Mouse (Mus musculus) kidney, embryonic 15.5 days (tissue): ENCODE measurements around the gene Pten. TPM values are rescaled to one million over a fixed set of nuclear protein-coding genes. Genes with fewer than 3 reads are reported as not detected.

Source experiments
- ATAC-seq: fragments of 200-750 bp; cut with Nextera tagmentation; replicated peaks from 2 replicates; pipeline ENCODE4 v1.8.0; 2017; ENCODE audit warnings: moderate TSS enrichment; ENCODE audit not compliant: low FRiP score
- H3K27ac ChIP-seq: fragments of 300-500 bp; sonication (generic); 2 replicates; pipeline ENCODE4 v1.5.1; 2015; ENCODE audit warnings: mild to moderate bottlenecking, inconsistent platforms
- H3K27me3 ChIP-seq: fragments of 300-500 bp; sonication (generic); 2 replicates; pipeline ENCODE4 v1.6.1; 2015; ENCODE audit warnings: inconsistent platforms
- H3K36me3 ChIP-seq: fragments of 300-500 bp; sonication (generic); 2 replicates; pipeline ENCODE4 v1.6.1; 2015; ENCODE audit warnings: inconsistent platforms
- H3K4me1 ChIP-seq: fragments of 300-500 bp; sonication (generic); 2 replicates; pipeline ENCODE4 v1.6.1; 2015; ENCODE audit warnings: inconsistent platforms
- H3K4me2 ChIP-seq: fragments of 300-500 bp; sonication (generic); 2 replicates; pipeline ENCODE4 v1.6.1; 2015; ENCODE audit warnings: moderate library complexity, mild to moderate bottlenecking, inconsistent platforms
- H3K4me3 ChIP-seq: fragments of 300-500 bp; sonication (generic); replicated peaks from 2 replicates; pipeline ENCODE4 v1.5.1; 2015; ENCODE audit warnings: mild to moderate bottlenecking, inconsistent platforms
- H3K9ac ChIP-seq: fragments of 300-500 bp; sonication (generic); 2 replicates; pipeline ENCODE4 v1.6.1; 2015; ENCODE audit warnings: mild to moderate bottlenecking, inconsistent platforms
- H3K9me3 ChIP-seq: fragments of 300-500 bp; sonication (generic); replicated peaks from 2 replicates; pipeline ENCODE4 v1.6.1; 2016; ENCODE audit warnings: inconsistent platforms
- WGBS: fragments of 180-500 bp; shearing (Covaris S2); methylation state at CpG from one replicate; pipeline ENCODE4 v1.1.7; 2015; ENCODE audit warnings: mixed read lengths; 5-methylcytosine and 5-hydroxymethylcytosine counted together
- polyA plus RNA-seq: library from polyadenylated mRNA; unstranded; fragments of >200 nt; fragmentation: Nextera tagmentation; extraction: Ambion mirVana; gene quantifications from 2 replicates; pipeline ENCODE4 v1.2.1, GENCODE M21; 2015

Pten gene
- polyA plus RNA-seq, 1 experiment from 2014 or later, result 8.3 TPM

- Histone ChIP-seq H3K27ac (no peak overlapping the region), H3K4me2 (no peak overlapping the region), H3K36me3 (no peaks in the 10 kb centered on the region), H3K27me3 (no peaks in the 10 kb centered on the region), H3K4me1 (no peaks in the 10 kb centered on the region; the same call in 1 of the 2 replicates), H3K4me3 (no peak overlapping the region), H3K9ac (no peak overlapping the region), H3K9me3 (no peaks in the 10 kb centered on the region; the same call in 1 of the 2 replicates)
- 86% methylated on average over 2 of the region's 2 CpGs for WGBS
- ATAC-seq, result no peak
Measured at GRCm38 (mm10) chr19:32829871-32830270, 72.6 kb downstream of the Pten start.

DNA sequence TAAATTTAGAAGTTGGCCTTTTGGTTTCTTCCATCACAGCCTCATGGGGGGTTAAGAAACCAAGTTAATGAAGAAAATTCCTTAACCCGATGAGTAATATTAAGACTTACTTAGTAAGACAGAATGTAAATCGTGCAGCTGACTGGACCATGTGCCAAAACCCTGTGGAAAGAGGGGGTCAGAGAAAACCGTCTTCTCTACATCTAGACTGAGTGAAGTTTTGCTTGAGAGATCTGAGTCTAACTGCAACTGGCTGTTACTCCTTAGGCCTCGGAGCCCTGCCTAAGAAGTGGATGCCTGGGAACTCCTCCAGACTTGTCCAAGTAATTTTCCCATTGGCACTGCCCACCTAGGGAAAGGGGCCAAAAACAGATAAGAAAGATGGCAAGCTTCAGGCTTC, 74.0 kb downstream of the Pten start:
- WGBS, result 87% methylated on average over 4 of the region's 4 CpGs

DNA sequence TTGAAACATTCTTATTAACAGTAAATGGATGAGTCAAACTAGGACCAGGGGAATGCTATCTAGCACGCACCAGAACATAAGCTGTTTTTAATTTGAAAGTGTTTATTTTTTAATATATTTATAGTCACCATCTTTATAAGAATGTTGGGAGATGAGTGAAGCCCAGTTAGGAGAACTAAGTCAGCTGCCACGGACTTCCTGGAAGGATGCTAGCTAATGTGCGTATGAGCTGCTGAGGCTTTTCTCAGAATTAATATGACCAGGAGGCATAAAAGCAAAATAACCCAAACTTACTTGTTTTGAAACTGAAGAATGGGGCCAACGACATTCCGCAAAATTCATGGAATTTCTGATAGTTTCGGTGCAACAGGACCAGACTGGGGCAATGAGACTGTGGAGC, 83.2 kb downstream of the Pten start:
- ATAC-seq, result no peak
- H3K27me3 ChIP-seq, result no peaks in the 10 kb centered on the region
- 90% methylated on average over 6 of the region's 6 CpGs for WGBS
- no peak overlapping the region for H3K4me3 ChIP-seq
- H3K36me3 ChIP-seq, result no peaks in the 10 kb centered on the region
- H3K4me1 ChIP-seq, result no peaks in the 10 kb centered on the region
- H3K4me2 ChIP-seq, result no peak overlapping the region
- no peak overlapping the region for H3K9ac ChIP-seq
- H3K27ac ChIP-seq, result no peak overlapping the region
- H3K9me3 ChIP-seq, result no peaks in the 10 kb centered on the region

More for the DNA sequence above, 74.0 kb downstream of the Pten start:
- Histone ChIP-seq H3K36me3 (no peaks in the 10 kb centered on the region), H3K9me3 (no peaks in the 10 kb centered on the region; the same call in 1 of the 2 replicates), H3K9ac (no peak overlapping the region), H3K27ac (no peak overlapping the region), H3K4me1 (no peaks in the 10 kb centered on the region; the same call in 1 of the 2 replicates), H3K27me3 (no peaks in the 10 kb centered on the region), H3K4me3 (no peak overlapping the region), H3K4me2 (no peak overlapping the region)
- no peak for ATAC-seq

- Histone ChIP-seq H3K27ac (no peak overlapping the region), H3K4me3 (no peak overlapping the region), H3K9me3 (no peaks in the 10 kb centered on the region), H3K36me3 (no peaks in the 10 kb centered on the region), H3K4me1 (no peaks in the 10 kb centered on the region), H3K27me3 (no peaks in the 10 kb centered on the region), H3K4me2 (no peak overlapping the region), H3K9ac (no peak overlapping the region)
- no peak for ATAC-seq
- WGBS, result 80% methylated on average over 5 of the region's 5 CpGs
Measured at GRCm38 (mm10) chr19:32844486-32844885, 87.2 kb downstream of the Pten start.

- Histone ChIP-seq H3K4me1 (no peaks in the 10 kb centered on the region), H3K36me3 (no peaks in the 10 kb centered on the region), H3K4me3 (no peak overlapping the region), H3K9ac (no peak overlapping the region), H3K9me3 (no peaks in the 10 kb centered on the region), H3K4me2 (no peak overlapping the region), H3K27me3 (no peaks in the 10 kb centered on the region), H3K27ac (no peak overlapping the region)
- no peak for ATAC-seq
- WGBS, result 80% methylated on average over 3 of the region's 3 CpGs
Measured at GRCm38 (mm10) chr19:32848041-32848440, 90.7 kb downstream of the Pten start.

DNA sequence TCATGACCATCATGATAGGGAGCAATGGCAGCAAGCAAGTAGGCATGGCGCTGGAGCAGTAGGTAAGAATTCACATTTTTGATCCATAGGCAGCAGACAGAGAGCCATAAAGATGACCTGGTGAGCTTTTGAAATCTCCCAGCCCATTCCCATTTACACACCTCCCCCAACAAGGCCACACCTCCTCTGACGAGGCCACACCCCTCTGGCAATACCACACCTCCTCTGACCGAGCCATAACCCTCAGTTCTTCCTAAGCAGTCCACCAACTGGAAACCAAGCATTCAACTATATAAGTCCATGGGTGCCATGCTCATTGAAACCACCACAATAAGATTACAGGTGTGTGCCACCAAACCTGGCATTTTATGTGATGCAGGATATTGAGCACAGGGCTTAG, 95.0 kb downstream of the Pten start:
- 72% methylated on average over 3 of the region's 3 CpGs for WGBS
- no peak overlapping the region for H3K4me3 ChIP-seq
- no peak overlapping the region for H3K4me2 ChIP-seq
- no peaks in the 10 kb centered on the region for H3K4me1 ChIP-seq
- H3K27ac ChIP-seq, result no peak overlapping the region
- H3K36me3 ChIP-seq, result no peaks in the 10 kb centered on the region
- H3K9ac ChIP-seq, result no peak overlapping the region
- no peaks in the 10 kb centered on the region for H3K27me3 ChIP-seq
- ATAC-seq, result no peak
- no peaks in the 10 kb centered on the region for H3K9me3 ChIP-seq

GRCm38 (mm10) chr19:32861675-32862575, 104.6 kb downstream of the Pten start:
- no peak overlapping the region for H3K27ac ChIP-seq
- no peak overlapping the region for H3K9ac ChIP-seq
- no peak overlapping the region for H3K4me2 ChIP-seq
- no peaks in the 10 kb centered on the region for H3K27me3 ChIP-seq
- H3K36me3 ChIP-seq, result no peaks in the 10 kb centered on the region
- WGBS, result 45% methylated on average over 12 of the region's 12 CpGs
- H3K4me3 ChIP-seq, result no peak overlapping the region
- no peak for ATAC-seq
- H3K4me1 ChIP-seq, result peaks cover 14% of the 10 kb centered on the region
- H3K9me3 ChIP-seq, result no peaks in the 10 kb centered on the region

DNA sequence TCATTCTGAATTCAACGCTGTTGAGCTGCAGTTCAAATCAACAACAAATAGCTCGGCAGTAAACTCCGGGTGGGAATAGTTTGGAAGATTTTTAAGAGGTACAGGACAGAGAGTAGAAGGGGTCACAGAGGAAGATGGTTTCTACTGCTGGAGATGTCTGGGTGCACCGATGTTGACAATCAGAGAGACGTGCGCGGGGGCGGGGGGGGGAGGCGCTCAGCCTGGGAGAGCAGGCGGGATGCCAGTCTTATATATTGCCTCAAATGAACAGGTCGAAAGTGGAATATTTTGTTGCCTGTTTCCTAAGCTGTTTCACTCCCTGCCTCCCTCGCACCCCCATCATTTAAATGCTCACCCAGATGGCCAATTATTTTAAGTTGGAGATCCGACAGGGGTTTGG, 109.5 kb downstream of the Pten start:
- peaks cover 22% of the 10 kb centered on the region for H3K4me1 ChIP-seq
- peak overlapping the region; percentile 6; the same call in 1 of the 2 replicates for H3K4me3 ChIP-seq
- H3K9ac ChIP-seq, result no peak overlapping the region

GRCm38 (mm10) chr19:32867181-32867897, 110.0 kb downstream of the Pten start:
- H3K4me2 ChIP-seq, result peak overlapping the region; percentile 51
- ATAC-seq, result no peak
- WGBS, result 11% methylated on average over 18 of the region's 18 CpGs
- H3K9me3 ChIP-seq, result no peaks in the 10 kb centered on the region
- H3K27me3 ChIP-seq, result no peaks in the 10 kb centered on the region
- no peak overlapping the region for H3K9ac ChIP-seq
- peaks cover 17% of the 10 kb centered on the region for H3K4me1 ChIP-seq
- H3K36me3 ChIP-seq, result no peaks in the 10 kb centered on the region
- peak overlapping the region; percentile 6 for H3K4me3 ChIP-seq
- no peak overlapping the region for H3K27ac ChIP-seq

More for the DNA sequence above, 109.5 kb downstream of the Pten start:
- Histone ChIP-seq H3K4me2 (peak overlapping the region; percentile 51), H3K27ac (no peak overlapping the region), H3K9me3 (no peaks in the 10 kb centered on the region), H3K36me3 (no peaks in the 10 kb centered on the region), H3K27me3 (no peaks in the 10 kb centered on the region)
- no peak for ATAC-seq
- 9% methylated on average over 13 of the region's 13 CpGs for WGBS

DNA sequence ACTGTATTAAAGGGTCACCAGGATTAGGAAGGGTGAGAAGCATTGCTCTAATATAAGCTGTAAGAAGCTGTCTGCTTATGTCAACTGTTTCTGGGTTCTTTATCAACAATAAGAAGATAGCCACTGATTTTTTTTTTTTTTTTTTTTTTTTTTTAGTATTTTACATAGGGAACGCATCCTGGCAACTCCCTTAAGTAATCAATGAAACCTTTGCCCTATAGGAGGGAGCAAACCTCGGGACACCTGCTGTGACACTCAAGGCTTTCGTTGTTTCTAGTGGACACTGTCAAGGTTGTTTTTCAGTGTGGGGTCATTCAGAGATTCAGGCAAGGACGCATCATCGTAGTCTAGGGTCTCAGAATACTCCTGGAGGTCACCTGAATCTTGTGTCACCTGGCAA, 111.3 kb downstream of the Pten start:
- no peak overlapping the region for H3K9ac ChIP-seq
- no peaks in the 10 kb centered on the region for H3K36me3 ChIP-seq
- H3K4me2 ChIP-seq, result no peak overlapping the region
- H3K4me3 ChIP-seq, result no peak overlapping the region
- ATAC-seq, result no peak
- H3K4me1 ChIP-seq, result peaks cover 14% of the 10 kb centered on the region
- H3K27ac ChIP-seq, result no peak overlapping the region
- H3K27me3 ChIP-seq, result no peaks in the 10 kb centered on the region
- no peaks in the 10 kb centered on the region for H3K9me3 ChIP-seq
- WGBS, result 63% methylated on average over 5 of the region's 5 CpGs

- H3K9ac ChIP-seq, result no peak overlapping the region
- no peak overlapping the region for H3K4me2 ChIP-seq
- no peaks in the 10 kb centered on the region for H3K27me3 ChIP-seq
- no peaks in the 10 kb centered on the region for H3K36me3 ChIP-seq
- peaks cover 15% of the 10 kb centered on the region for H3K4me1 ChIP-seq
- 52% methylated on average over 10 of the region's 10 CpGs for WGBS
- H3K9me3 ChIP-seq, result no peaks in the 10 kb centered on the region
- no peak overlapping the region for H3K27ac ChIP-seq
- H3K4me3 ChIP-seq, result no peak overlapping the region
- ATAC-seq, result no peak
Measured at GRCm38 (mm10) chr19:32869053-32869680, 111.9 kb downstream of the Pten start.
